Mouse (Mus musculus) lung, adult 18-20 months (tissue): ENCODE measurements around the gene Cfap221.

ENCODE experiments used
- DNase-seq, 2 experiments: peaks; one replicate each; pipeline ENCODE4 v3.0.0; 2022; ENCODE audit warnings: mixed read lengths in 2 of 2

The Cfap221 gene

GRCm38 (mm10) chr1:119996798-119997581 lies at the start of gene Cfap221:
Cfap221 (minus strand) TSS chr1:119997234.
- peak; percentile 49 to 56 for DNase-seq

- no peak for DNase-seq
Measured at GRCm38 (mm10) chr1:120044584-120044983, 47.5 kb upstream of the Cfap221 start.

- DNase-seq, result no peak
Measured at GRCm38 (mm10) chr1:120042421-120042820, 45.4 kb upstream of the Cfap221 start.

- no peak for DNase-seq
Measured at GRCm38 (mm10) chr1:120038594-120038993, 41.6 kb upstream of the Cfap221 start.

GRCm38 (mm10) chr1:120037021-120037683 lies 40.1 kb upstream of the Cfap221 start:
- no peak for DNase-seq

- no peak for DNase-seq
Measured at GRCm38 (mm10) chr1:120035456-120036034, 38.5 kb upstream of the Cfap221 start.

GRCm38 (mm10) chr1:120034793-120035192 lies 37.8 kb upstream of the Cfap221 start:
- no peak for DNase-seq

GRCm38 (mm10) chr1:120033469-120033854 lies 36.4 kb upstream of the Cfap221 start:
- no peak for DNase-seq

- DNase-seq, result peak; percentile 83 to 89
Measured at GRCm38 (mm10) chr1:120032804-120033468, 35.9 kb upstream of the Cfap221 start.

- DNase-seq, result no peak
Measured at GRCm38 (mm10) chr1:120030474-120030873, 33.4 kb upstream of the Cfap221 start.

GRCm38 (mm10) chr1:120027693-120028092 lies 30.7 kb upstream of the Cfap221 start:
- DNase-seq, result peak; percentile 13 to 46

GRCm38 (mm10) chr1:120025050-120025439 lies 28.0 kb upstream of the Cfap221 start:
- DNase-seq, result no peak

- DNase-seq, result no peak
Measured at GRCm38 (mm10) chr1:120024331-120025049, 27.5 kb upstream of the Cfap221 start.

- no peak for DNase-seq
Measured at GRCm38 (mm10) chr1:120021951-120022350, 24.9 kb upstream of the Cfap221 start.

GRCm38 (mm10) chr1:120020322-120020897 lies 23.4 kb upstream of the Cfap221 start:
- no peak for DNase-seq

GRCm38 (mm10) chr1:120019428-120019827 lies 22.4 kb upstream of the Cfap221 start:
- no peak for DNase-seq

- DNase-seq, result no peak
Measured at GRCm38 (mm10) chr1:120018900-120019299, 21.9 kb upstream of the Cfap221 start.

- no peak for DNase-seq
Measured at GRCm38 (mm10) chr1:120016240-120016639, 19.2 kb upstream of the Cfap221 start.

GRCm38 (mm10) chr1:120013111-120013510 lies 16.1 kb upstream of the Cfap221 start:
- peak; percentile 42 to 55 for DNase-seq

- DNase-seq, result no peak
Measured at GRCm38 (mm10) chr1:120012638-120013037, 15.6 kb upstream of the Cfap221 start.

- DNase-seq, result no peak
Measured at GRCm38 (mm10) chr1:120007851-120008588, 11.0 kb upstream of the Cfap221 start.
